13 mouse cellular contexts compared by ENCODE assay signal in genomic region chr15:79100391-79100790, GRCm38 (mm10). TPM values are rescaled to one million over a fixed set of nuclear protein-coding genes. Genes with fewer than 3 reads are reported as not detected.
"Had no signal": no experiment of that assay in that cellular context is flagged by ENCODE, and none has a peak within 500 bp of the region (broad histone marks: within the 10 kb centered on the region; RNA-seq: fewer than 3 reads in every experiment).

No protein-coding gene starts in this region.

- H3K27ac ChIP-seq: kidney, postnatal 0 days; liver, embryonic 13.5 days had no signal

- H3K4me3 ChIP-seq: limb, embryonic 13.5 days; liver, embryonic 13.5 days had no signal

- H3K9ac ChIP-seq: liver, embryonic 13.5 days had no signal

- H3K27me3 ChIP-seq: limb, embryonic 13.5 days; liver, embryonic 13.5 days had no signal

- H3K4me2 ChIP-seq: limb, embryonic 13.5 days; liver, embryonic 13.5 days; midbrain, embryonic 11.5 days had no signal

- H3K9me3 ChIP-seq: limb, embryonic 13.5 days; liver, embryonic 13.5 days had no signal

- DNase-seq: kidney, postnatal 25 days; left cerebral cortex, postnatal 4 days; liver, embryonic 13.5 days; lung, adult 2 months; lung, postnatal 14 days; lung, postnatal 4 days; midbrain, embryonic 14.5 days; thymus, adult 18-20 months; thymus, postnatal 36 days had no signal

RNA-seq across cellular contexts. Expression of gene 1700088E04Rik, which starts 40.7 kb away (rescaled TPM):
- total RNA-seq: megakaryocyte-erythroid progenitor cell, adult 5-6 weeks had no signal
